Mouse (Mus musculus): Measurements from ENCODE around the gene Shld2.

Gene Shld2

DNA sequence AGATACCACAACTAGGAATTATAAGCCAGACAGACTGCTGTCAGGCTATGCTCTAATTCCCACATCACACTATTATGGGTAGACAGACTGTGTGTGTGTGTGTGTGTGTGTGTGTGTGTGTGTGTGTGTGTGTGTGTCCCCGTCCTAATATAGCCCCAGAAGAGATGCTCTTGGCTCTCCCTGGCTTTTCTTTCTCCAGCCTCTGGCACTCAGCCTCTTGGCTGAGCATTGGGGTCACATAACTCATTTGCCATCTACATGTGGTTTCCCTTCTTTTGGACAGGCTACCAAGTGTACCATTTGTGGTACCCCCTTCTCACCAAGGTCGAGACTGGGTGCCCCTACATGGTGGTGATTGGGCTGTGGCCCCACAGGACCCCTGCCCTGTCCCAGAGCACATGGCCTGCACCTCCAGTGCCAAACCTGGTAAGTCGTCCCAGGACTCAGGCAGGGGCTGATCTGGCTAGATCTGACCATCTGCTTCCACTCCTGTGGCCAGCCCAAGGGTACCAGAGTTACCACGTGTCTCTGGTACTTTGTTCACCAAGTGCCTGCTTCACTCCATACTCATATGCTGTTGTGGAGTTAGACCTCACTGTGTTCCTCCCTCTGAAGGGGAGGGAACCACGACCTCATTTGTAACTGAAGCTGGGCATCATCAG lies 88.7 kb downstream of the Shld2 start:
- DNase-seq (ENCODE audit: low read depth, low spot score) = no peak

DNA sequence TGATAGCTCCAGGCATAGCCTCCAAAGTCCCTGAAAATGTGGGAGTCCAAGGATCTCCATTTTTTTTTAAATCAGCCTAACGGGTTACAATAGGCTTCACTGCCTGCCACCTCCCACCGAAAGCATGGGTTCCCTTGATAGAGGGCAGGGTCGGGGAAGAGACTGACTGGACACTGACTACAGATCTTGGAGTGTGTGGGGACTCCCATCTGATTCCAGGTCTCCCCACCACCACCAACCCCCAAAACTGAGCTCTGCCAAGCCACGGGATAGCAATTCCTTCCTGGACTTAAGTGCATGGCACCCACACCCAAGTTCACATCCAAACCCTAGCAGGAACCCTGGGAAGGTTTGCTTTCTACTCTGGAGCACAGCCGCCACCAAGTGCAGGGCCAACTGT lies 89.9 kb downstream of the Shld2 start:
- DNase-seq (ENCODE audit: low read depth, low spot score) = no peak

GRCm38 (mm10) chr14:34219786-34220198 lies 90.5 kb downstream of the Shld2 start:
- DNase-seq (ENCODE audit: low read depth, low spot score) = no peak

DNA sequence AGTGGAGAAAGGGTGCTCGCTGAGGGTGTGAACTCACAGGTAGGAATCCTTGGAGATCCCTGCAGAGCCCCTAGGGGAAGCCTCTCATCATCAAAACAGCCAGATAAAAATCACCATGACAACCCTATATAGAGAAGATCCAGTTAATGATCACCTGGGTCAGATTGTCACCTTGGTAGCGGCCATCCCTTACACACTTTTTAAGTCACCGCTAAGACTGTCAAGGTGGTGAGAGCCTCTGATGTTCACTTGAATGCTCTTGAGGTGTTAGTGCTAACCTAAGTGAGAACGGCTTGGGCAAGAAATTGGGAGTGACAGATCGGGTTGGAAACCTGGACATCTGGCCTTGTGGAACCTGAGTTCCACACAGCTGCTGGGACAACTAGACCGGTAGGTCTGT lies 91.0 kb downstream of the Shld2 start, which contains the start of gene Syt15:
Syt15 (plus strand) TSS at position 301 of the 400 bp plus-strand sequence.
- DNase-seq (ENCODE audit: low read depth, low spot score) = no peak

GRCm38 (mm10) chr14:34215451-34216127 lies 94.7 kb downstream of the Shld2 start:
- no peak for DNase-seq (ENCODE audit: low read depth, low spot score)

DNA sequence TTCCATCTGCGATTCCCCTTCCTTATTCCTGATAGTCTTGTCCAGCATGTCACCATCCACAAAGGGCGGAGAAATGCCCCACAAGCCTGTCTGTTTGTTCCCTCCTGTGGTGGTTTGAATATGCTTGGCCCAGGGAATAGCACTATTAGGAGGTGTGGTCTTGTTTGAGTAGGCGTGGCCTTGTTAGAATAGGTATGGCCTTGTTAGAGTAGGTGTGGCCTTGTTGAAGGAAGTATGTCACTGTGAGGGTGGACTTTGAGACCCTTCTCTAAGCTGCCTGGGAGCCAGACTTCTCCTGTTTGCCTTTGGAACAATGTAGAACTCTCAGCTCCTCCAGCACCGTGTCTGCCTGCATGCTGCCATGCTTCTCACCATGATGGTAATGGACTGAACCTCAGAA lies 100.4 kb downstream of the Shld2 start:
- no peak for DNase-seq (ENCODE audit: low read depth, low spot score)

DNA sequence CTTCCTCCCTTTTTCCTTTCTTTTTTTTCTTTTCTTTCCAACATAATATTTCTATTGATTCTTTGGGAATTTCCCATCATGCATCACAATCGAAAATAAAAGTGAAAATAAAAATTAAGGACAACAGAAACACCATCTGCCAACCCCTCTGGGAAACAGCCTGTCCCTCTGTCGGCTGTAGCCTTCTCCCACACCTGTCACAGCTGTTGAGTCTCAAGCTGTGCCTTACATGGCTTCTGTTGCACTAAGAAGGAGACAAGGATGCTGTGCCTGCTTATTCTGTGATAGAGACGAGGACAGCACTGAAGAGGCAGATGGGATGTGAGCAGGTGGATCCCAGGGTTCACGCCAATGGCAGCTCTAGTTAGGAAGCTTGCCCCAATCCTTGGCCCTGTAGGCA lies 101.2 kb downstream of the Shld2 start:
- DNase-seq (ENCODE audit: low read depth, low spot score) = no peak

DNA sequence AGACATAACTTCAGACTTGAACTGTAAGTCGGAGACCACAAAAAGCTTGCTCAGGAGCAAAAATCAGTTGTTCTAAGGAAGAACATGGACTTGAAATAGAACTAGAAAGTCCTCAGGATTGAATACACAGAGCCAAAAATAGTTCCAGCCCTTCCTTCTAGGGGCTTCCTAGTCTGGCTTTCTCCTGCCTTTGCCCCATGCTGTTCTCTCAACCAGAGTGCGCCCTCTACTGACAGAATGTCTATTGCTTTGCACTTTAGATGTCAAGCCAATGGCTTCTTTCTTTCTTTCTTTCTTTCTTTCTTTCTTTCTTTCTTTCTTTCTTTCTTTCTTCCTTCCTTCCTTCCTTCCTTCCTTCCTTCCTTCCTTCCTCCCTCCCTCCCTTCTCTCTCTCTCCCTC lies 101.6 kb downstream of the Shld2 start:
- peak; percentile 47 for DNase-seq (ENCODE audit: low read depth, low spot score)

DNA sequence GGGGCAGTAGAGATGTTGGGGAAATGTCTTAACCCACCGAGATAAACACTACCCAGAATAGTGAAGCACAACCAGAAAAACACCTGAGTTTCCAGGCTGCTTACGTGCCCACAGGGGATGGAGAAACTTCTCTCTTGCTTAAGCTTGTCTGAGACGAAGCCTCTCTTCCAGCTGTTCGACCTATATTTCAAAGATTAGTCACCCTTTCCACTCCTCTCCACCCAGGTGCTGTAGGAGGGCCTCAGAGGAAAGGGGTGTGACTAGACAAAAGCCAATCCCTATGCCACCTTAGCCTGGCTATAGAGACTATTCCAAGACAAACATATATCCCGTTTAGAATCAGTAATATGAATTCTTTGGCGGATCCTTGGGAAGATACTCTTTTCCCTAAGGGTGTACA lies 102.3 kb downstream of the Shld2 start:
- no peak for DNase-seq (ENCODE audit: low read depth, low spot score)

- DNase-seq (ENCODE audit: low read depth, low spot score) = no peak
Measured at GRCm38 (mm10) chr14:34201231-34202035, 108.9 kb downstream of the Shld2 start, which contains the start of gene Gprin2. TSS of gene Gprin2 (minus strand) at chr14:34201653.

- DNase-seq (ENCODE audit: low read depth, low spot score) = no peak
Measured at GRCm38 (mm10) chr14:34200738-34201230, 109.5 kb downstream of the Shld2 start.

- DNase-seq (ENCODE audit: low read depth, low spot score) = no peak
Measured at GRCm38 (mm10) chr14:34196706-34197105, 113.6 kb downstream of the Shld2 start.

DNA sequence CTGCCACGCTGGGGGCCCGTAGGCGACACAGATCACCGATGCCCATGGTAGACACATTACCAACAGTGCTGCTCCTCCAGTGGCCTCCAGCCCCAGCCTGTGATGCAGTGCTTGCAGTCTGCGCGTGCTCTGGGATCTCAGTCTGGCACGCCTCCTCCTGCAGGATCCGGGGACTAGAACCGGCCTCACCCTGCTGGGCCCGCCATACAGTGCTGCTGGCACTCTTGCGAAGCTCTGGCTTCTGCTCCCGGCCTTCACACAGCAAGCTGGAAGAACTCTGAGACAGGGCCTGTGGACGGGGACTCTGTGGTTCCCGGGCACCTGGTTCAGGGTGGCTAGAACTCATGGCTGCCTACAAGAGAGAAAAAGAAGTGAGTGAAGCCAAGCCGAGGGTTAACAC lies 114.8 kb downstream of the Shld2 start:
- no peak for DNase-seq (ENCODE audit: low read depth, low spot score)

GRCm38 (mm10) chr14:34193879-34194278 lies 116.4 kb downstream of the Shld2 start:
- DNase-seq (ENCODE audit: low read depth, low spot score) = peak; percentile 74

- peak; percentile 4 for DNase-seq (ENCODE audit: low read depth, low spot score)
Measured at GRCm38 (mm10) chr14:34190361-34190760, 119.9 kb downstream of the Shld2 start.

DNA sequence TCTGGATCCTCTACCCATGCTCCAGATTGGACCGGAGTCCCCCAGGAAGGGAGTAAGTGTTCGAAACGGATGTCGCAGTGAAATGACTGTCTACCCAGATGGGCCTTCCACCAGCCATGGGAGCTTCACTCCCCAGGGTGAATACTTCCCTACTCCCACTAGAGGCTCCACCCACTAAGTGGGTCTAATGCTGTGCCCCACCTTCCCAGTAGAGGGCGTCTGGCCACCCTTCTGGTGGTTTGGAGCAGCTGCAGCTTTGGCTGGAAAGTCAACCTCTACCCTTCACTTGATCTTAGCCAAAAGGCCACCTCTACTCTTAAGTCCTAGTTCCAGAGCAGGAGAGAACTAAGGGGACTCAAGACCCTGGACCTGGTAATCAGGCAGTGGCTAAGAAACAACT lies 121.7 kb downstream of the Shld2 start:
- peak; percentile 79 for DNase-seq (ENCODE audit: low read depth, low spot score)

Data from A20 (cell line).